Mouse (Mus musculus): Measurements from ENCODE around the gene Prelp.

DNA sequence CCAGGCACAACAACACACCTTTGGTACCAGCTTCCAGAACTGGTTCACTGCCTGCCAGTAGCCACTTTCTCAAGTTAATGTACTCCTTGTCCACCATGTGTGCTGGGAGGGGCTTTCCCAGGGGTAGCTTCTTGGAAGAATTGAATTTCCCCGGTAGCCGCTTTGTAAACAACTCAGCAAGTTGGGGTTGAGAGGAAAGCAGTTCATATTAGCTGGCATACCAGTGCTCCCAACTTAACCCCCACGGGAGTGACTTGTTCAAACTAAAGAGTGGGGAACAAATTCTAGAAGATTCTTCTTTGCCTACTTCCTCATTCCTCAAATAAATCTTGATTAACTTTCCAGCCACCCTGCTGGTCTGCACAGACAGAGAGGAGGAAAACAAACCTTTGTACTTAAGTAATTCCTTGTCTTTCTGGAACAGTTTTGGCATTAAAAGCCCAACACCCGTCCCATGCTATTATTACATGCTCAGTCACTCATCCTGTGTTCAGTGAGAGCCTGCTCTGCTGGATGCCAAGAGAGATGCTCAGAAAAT is 47.6 kb upstream of the Prelp start:
- no peak for TF ChIP-seq CTCF (IDR thresholded peaks at IDR 0.05; ENCODE audit: borderline replicate concordance, extremely low read depth, insufficient read depth, insufficient read length)
- TF ChIP-seq POLR2A (IDR thresholded peaks at IDR 0.05; ENCODE audit: borderline replicate concordance, extremely low read depth, insufficient read depth, insufficient read length, poor library complexity, severe bottlenecking): no peak

All from brain, embryonic 14.5 days (tissue).